In the genomic region with DNA sequence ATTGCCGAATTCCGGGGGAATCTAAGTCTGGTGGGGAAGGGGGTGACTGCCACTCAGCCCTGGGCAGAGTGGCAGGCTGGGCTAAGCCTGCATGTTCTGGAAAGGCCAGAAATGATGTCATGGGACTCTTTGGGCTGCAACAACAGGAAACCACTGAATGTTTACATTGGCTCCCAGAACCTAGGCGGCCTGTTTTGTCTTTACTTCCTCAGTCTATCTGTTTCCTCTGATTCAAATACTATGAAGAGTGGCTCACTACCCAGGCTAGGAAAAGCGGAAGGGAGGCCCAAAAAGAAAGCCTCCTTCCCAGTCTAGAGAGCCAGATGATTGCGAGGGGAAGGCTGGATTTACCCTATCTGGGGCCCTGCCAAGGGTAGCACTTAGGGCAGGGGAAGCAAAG, we compare ENCODE assay signal across 7 mouse cellular contexts.
A peak's percentile ranks its signal among the peaks of the same experiment; 100 is the strongest.
DNase-seq lines count a peak whose midpoint lies in the region; ATAC-seq and TF ChIP-seq lines count a peak whose summit lies in the region.

No protein-coding gene starts in this region.

- CTCF ChIA-PET in Patski (lab: Charles Lee): interaction anchor here (0.5 to 2.1 kb wide), 2 partner anchors 74 to 107 kb away, joined by 3 to 8 read pairs; no protein-coding TSS in a partner anchor

- peak; percentile 66 for DNase-seq in CD4-positive helper T cell, adult 2 months (ENCODE audit: low read depth, low spot score)
- DNase-seq in Patski (ENCODE audit: low read depth, low spot score): no peak
- DNase-seq in heart, adult 8-10 months (ENCODE audit: low spot score): peak; percentile 82
- peak; percentile 52 for DNase-seq in kidney, postnatal 14 days
- peak; percentile 22 to 23 for DNase-seq in natural killer cell, adult 2 months (ENCODE audit: low spot score in 2 of 2)
- no peak for DNase-seq in ovary, adult 18-20 months (ENCODE audit: low spot score)
- DNase-seq in cerebellum, adult 11 months: no peak

- POLR2A ChIA-PET in Patski (lab: Charles Lee): no interaction called here

- peak; percentile 44 for ATAC-seq in Patski

- no peaks in the 10 kb centered on the region for H3K27me3 ChIP-seq in Patski

- no peak for TF ChIP-seq CTCF in Patski (IDR thresholded peaks at IDR 0.05)

- in situ Hi-C loops in Patski (cut with MboI; ENCODE audit: low pct_unique_long_range_greater_than_20kb): no loop called here

Comparison
In these comparisons a context has a peak if more than half of its experiments do, and no peak if none do; other contexts are left out.
1. DNase-seq: peak in CD4-positive helper T cell, adult 2 months (single experiment), heart, adult 8-10 months (single experiment), kidney, postnatal 14 days (single experiment) and natural killer cell, adult 2 months (2 of 2); none in Patski (single experiment), ovary, adult 18-20 months (single experiment) and cerebellum, adult 11 months (single experiment).